Mouse (Mus musculus): ENCODE measurements around the gene Cpt1a.

Cpt1a gene

DNA sequence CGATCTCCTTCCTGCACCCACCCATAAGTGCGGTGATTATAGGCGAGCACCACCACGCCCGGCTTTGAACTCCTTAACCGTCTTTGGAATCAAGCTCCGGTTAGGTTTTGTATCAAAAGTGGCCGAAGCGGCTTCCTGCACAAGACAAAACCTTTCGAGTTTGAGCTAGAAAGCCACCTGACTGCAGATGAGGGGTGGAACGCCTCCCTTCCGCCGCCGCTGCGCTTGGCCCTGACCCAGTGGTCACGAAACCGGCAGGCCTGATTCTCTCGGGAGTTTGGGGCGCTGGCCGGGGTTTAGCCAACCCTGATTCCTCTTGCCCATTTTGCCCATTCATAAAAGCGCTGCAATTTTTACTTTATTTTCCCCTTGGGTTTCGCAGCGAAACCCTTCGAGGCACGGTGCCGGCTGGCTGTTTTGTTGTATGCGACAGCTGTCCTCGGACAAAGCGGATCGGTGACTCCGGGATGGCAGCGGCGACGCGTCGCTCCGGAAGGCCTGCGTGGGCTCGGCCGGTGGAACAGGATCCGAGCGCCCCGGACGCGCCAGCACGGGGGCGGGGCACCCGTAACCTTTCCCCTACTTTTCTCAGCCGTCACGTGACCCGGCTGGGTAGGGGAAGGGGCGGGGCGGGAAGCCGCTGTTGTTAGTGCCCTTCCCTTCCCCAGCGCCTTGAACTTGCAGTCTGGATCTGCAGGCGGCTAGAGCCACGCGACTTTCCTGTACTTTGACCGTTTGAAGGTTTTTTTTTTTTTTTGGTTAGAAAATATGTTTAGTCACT, 3.0 kb downstream of the Cpt1a start:
- DNase-seq (ENCODE audit: low read depth, low spot score) = peak; percentile 93

DNA sequence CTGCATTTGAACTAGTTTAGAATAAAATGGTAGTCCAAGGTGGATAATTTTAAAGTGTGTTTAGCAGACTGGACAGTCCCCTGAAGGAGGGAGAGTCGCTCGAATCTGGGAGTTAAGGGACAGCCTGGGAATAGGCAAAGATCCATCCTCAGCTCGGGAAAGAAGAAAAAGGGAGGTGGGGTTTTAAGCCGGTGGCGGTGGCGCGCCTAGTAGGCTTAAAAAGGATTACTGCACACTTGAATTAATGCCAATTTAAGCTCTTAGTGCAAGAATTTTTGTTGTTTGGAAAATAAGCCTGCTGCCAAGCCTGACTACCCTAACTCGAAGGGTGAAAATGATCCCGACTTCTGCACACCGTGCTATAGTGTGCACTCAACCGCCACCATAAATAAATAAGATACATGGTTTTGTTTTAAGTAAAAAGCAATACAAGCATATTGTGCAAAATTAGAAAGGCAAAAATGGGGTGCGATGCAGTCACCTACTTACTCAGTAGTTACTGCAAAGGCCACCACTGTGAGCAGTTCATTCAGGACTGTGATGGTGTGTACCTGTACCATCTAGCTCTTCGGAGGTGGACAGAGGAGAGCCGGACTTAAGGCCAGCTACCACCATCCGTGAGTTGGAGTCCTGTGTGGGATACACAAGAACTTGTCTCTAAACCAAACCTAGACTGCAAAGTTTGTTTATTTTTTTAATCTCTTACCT, 3.8 kb downstream of the Cpt1a start:
- no peak for DNase-seq (ENCODE audit: low read depth, low spot score)

DNA sequence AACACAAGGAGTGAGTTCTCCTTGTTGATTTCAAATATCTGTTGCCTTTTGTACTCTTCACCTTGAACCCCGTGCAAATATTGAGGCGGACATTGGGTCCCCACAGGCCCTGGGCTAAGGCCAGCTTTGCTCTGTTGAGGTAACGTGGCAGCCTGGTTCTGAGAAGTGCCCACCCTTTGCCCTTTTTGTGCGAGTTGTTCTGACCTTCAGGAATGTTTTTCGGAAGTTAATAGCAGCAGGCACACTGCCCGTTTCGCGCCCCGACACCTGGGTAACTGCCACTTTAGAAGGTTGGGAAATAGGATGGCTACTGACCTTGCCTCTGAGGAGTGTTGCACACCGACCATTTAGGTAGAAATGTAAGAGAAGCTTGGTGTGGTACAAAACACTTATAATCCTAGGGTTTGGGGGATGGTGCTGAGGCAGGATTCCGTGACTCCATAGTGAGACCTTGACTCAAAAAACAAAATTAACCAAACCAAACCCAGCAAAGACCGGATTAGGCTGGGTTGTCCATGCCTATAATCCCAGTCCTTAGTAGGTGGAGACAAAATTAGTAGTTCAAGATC, 4.4 kb downstream of the Cpt1a start:
- no peak for DNase-seq (ENCODE audit: low read depth, low spot score)

DNA sequence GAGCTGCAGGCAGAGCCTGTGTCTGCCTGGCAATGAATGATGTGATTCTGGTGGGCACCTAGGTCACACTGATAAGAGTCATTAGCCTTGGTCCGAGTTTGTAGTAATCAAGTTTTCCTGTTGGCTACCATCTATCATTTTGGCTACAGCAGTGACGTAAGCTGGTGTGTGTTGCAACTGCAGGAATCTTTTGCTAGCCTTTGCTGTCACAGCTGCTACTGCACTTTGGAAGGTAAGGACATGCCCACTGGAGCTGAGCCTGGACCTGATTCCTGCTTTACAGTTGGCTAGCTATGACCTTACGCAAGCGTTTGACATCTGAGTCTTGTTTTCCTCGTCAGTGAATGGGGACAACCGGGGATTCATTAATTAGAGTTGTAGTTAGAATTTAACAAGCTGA, 11.1 kb downstream of the Cpt1a start:
- no peak for DNase-seq (ENCODE audit: low read depth, low spot score)

DNA sequence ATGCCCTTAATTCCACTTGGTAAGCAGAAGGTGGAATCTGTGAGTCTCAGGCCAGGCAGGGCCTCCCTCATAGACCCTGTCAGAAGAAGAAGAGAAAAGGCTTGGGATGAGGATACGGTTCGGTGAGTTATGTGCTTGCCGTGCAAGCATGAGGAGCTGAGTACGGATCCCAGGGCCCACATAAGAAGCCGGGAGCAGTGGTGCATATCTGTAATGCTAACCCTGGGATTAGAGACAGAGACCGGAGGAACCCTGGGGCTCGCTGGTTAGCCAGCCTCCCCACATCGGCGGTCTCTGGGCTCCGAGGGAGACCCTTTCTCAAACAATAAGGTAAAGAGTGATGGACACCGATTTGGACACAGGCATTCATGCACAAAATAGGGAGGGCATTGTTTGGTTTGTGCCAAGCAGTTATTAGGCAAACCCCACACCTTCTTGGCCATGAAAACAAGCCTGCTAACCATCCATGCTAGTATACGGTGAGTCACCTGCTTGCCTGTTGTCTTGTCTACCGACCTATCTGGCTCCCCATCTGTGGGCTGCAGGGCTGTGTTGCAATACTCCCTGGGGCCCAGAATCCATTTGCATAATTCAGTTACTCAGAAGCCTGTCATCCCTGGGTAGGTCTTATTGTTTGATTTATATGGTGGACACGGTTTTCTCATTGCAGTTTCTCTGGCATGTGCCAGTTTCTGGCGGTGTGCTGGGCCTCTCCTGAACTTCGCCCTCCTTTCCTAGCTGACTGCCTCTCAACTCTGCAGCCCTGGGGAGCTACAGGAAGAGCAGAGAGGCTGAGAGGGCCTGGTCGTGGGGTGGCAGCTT, 11.8 kb downstream of the Cpt1a start:
- no peak for DNase-seq (ENCODE audit: low read depth, low spot score)

DNA sequence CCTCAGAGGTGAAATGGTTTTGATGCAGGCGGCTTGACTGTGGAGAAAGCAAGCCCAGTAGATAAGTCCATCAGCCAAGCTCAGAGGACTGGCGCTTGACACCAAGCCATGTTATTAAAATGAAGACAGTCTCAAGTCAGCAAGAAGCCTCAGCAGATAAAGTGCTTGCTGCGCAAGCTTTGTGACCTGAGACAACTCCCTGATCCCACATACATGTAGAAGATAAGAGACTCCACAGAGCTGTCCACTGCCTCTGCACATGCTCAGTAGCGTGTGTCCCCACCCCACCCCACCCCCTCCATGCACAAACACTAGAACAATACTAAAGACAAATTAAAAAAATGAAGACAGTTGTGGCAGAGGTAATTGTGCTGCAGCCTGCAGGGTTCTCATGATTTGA, 12.4 kb downstream of the Cpt1a start:
- no peak for DNase-seq (ENCODE audit: low read depth, low spot score)

DNA sequence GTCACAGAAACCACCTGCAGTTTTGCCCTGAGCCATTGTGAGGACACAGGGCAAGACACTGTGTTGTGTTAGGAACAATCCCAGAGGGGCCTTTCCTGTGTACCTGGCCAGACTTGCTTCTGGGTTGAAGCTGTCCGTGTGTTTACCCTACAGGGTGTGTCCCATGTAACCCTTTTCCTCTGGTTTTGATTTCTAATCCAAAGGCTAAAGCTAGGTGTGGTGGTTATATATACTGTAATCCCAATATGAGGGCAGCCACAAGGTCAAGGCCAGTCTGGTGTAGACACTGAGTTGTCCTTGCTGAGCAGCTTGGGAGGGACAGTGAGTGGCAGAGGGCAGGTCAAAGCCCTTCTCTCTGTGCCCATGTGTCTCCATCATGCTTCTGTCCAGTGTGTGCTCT, 13.8 kb downstream of the Cpt1a start:
- DNase-seq (ENCODE audit: low read depth, low spot score) = no peak

DNA sequence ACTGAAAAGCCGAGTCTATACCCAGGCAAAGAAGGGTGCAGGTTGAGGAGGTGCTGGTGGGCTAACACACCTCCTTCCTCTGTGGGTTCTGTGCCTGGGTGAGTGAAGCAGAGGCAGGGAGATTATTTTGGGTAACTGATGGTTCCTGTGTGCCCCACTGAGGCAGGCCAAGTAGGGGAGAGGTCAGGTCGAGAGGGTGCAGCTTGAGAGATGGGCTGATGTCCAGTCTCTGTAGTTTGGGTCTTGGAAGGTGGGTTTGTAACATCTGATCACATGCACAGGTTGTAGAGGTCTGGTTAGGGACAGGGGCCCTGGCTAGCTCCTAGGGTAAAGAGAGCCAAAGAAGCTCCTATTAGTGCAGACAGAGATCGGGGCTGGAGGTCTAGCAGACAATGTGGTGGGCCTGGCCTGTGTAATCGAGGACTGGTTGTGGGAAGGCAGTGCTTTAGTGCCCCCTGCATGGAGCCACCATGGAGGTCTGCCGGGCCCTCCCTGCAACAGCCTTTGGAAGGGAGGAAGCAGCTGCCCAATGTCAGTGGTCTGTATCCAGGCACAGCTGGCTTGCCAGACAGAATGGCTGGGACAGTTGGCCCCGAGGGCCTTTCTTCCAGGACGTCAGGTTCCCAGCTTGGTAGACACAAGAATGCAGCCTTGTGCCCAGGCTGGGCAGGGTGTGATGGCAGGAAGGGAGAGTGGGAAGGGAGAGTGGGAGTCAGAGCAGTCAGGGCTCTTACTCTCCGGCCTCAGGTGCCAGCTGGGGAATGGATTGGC, 14.5 kb downstream of the Cpt1a start:
- DNase-seq (ENCODE audit: low read depth, low spot score) = no peak

DNA sequence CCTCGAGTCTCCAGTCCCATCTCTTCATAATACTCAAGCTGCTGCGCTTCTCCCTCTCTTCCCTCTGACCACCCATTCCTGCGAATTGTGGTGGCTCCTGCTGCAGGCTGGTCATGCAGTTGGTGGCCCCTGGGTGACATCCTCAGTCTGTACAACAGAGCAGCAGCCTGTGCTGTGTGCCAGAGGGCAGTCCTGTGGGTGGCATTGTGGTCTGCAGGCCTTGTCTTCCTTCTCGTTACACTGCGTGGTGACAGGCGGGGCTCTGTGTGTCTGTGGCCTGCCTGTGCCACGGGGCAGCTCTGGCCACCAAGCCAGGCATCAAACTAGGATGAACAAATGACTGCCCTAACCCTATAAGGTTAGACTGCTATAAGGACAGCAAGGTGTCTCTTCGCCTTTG, 17.1 kb downstream of the Cpt1a start:
- no peak for DNase-seq (ENCODE audit: low read depth, low spot score)

DNA sequence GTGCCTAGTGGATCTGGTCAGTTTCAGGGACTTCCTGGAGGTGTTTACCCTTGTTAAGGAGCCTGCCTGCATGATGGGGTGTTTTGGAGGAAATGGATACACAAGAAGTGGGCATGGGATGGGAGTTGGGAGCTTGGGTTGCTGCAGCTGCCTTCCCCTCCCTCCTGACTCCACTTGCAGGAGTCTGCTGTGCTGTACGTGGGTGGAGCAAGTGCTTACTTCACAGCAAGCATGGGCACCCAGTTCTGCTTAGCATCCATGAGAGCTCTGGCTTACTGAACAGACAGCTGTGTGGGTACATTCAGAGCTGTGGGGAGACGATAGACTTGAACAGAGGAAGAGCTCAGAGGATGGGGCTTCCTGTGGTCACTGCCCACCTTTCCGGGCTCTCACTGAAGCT, 18.9 kb downstream of the Cpt1a start:
- DNase-seq (ENCODE audit: low read depth, low spot score) = no peak

DNA sequence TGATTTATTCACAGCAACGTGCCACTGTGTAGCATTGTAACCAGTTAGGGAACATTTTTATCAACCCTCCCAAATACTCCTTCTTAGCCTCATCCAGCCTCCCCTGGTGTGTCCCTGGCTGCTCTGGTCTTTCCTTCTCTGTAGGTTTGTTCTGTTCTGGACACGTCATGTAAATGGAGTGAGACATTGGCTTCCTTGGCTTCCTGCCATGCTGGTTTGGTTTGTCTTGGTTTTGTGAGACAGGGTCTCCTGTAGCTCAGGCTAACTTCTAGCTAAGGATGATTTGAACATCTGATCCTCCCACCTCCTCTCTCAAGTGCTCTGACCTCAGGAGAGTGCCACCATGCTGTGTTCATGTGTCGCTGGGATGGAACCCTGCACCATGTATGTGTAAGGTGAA, 21.8 kb downstream of the Cpt1a start:
- DNase-seq (ENCODE audit: low read depth, low spot score) = no peak

DNA sequence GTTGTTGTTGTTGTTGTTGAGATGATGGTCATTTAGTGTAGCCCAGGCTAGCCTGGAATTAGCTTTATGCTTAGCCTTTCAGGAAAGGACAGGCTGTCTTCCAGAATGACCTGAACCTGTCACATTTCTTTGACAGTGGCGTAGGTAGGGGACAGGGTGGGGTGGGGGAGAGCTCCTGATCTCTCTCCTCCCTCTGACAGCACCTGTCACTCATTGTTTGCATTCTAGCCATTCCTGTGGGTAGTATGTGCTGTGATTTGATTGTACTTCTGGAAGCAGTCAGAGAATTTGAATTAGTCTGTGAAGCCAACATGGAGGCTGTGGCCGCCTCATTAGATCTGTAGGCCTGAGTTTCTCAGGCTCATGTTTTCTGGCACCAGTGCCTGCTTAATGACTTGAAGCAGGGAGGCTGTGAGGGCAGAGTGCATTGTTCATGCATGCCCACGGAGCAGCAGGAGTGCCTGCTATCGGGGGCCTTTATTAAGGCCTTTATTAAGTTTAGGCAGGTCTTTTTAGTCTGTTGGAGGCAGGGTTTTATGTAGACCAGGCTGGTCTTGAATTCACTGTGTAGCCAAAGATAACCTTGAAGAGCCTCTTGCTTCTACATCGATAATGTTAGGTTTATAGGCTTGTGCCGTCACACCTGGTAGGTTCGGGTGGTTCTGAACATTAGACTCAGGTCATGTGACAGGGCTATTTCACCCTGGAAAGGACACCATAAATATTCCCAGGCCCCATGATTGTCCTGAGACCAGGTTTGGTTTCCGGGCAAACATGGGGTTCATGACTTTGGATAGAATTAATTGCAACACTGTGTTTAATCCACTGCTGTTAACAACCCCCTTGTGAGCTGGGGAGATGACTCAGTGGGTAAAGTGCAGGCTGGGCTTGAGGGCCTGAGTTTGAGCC, 22.8 kb downstream of the Cpt1a start:
- DNase-seq (ENCODE audit: low read depth, low spot score) = no peak

DNA sequence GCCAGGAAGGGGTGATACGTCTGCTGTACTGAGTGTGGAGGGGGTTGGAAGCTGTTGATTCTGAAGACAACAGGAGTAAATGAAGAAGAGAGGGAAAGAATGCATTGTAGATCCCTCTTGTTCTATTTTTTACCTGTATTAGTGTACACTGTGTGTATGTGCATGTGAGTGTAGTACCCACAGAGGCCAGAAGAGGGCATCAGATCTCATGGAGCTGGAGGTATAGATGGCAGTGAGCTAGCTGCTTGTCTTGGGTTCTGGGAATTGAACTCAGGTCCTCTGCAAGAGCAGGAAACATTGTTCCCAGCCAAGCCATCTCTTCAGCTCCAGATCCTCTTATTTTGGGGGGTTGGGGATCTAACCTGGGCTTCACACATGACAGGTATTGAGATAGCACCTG, 25.6 kb downstream of the Cpt1a start:
- peak; percentile 54 for DNase-seq (ENCODE audit: low read depth, low spot score)

DNA sequence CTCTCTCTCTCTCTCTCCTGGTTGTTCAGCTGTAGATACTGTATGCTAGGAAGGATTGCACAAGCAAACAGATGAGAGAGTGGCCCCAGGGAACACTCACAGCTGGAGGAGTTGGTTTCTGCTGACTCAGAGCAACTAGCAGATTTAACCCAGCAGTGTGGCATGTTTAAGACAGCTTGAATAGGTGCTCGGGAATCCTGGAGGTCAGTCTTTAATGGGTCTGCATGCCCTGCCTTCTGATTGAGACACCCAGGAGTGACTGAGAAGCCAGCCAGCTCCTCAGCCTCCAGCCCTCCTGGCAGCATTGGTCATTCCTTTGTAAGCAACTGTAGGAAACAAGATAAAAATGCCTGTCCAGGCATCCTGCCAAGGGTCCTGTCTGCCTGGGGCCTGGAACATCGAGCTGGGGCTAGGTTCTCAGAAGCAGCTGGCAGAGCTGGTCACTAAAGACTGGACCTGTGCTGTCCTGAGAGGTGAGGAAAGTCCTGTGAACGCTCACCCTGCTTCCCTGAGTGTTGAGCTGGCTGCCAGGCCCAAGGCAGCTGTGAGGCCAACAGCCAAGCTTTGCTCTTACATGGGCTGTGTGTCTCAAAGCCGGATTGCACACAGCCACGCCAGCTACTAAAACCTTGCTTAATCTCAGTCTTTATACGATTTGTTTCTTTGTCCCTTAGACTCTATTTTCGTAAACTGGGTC, 31.4 kb downstream of the Cpt1a start:
- DNase-seq (ENCODE audit: low read depth, low spot score) = no peak

DNA sequence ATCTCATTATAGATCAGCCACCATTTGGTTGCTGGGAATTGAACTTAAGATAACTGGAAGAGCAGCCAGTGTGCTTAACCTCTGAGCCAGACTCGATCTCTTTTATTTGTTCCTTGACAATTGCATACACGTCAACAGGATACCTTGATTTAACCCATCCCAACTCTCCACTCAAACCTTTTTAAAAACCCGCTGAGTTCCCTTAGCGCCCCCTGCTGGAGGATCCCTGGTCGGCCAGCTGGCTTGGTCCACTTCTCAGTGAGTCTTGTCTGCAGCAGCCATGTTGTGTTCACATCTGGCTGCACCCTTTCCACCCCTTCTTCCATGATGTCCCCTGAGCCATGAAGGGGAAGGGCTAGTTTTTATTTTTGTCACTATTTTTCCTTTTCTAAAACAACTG, 33.0 kb downstream of the Cpt1a start:
- DNase-seq (ENCODE audit: low read depth, low spot score) = peak; percentile 85

DNA sequence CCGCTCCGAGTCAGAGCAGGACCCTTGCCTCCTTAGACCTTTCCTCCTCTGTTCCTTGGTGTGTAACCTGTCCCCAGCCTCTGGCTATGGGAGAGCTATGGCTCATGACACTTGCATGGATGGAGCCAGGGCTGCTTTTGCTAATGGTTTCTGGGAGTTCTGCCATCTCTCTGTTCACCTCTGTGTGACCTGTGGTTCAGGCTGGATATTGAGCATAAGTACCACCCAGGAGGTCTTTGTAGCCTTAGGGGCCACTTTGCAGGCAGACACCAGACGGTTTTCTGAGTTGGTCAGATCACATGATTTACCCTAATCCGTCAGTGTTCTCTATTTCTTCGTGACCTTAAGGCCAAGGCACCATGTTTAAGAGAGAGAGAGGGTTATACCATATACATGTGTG, 34.4 kb downstream of the Cpt1a start:
- DNase-seq (ENCODE audit: low read depth, low spot score) = no peak

DNA sequence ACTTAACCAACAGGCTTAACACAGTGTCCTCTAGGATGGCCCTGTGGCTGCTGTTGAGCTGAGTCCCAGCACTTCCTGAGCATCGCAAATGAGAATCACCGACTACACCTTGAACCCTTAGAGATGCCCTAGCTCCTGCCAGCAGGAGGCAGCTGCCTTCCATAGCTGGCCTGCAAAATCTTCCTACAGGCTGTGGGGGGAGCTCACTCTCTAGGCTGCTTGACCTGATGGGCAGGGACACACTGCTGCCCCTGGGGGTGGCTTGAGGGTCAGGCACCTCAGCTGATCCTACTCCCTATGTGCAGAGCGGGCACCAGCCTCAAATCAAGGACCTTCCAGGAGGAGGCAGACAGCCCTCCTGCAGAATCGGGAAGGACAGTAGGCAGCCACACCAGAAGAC, 35.5 kb downstream of the Cpt1a start:
- DNase-seq (ENCODE audit: low read depth, low spot score) = peak; percentile 74

DNA sequence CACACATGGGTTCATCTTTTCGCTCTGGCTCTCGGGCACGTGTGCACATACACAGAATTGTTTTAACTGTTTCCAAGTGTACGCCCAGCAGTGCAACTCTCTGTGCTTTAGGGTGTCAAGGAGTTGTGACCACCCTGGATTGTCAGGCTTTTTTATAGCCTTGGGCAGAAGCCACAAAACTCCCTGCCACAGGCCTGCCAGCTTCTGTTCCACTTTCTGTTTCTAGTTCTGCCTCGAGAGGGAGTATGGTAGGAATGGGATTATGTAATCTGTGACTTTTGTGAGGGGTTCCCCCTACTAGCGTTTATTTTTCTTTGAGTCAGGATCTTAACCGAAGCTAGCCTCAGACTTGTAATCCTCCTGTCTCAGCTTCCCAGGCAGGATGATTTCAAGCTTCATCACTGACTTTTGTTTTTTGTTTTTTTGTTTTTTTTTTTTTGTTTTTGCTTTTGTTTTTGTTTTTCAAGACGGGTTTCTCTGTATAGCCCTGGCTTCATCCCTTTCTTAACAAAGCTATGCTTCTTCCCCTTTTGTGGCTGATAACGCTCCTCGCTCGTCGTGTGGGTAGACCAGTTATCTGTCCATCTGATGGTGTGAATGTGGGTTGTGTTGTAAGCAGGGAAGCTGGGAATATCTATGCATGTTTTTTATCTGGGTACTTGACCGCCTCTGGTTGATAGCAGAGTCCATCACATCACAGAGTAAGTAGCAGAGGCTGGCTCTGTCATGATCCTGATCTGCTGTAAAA, 37.9 kb downstream of the Cpt1a start:
- no peak for DNase-seq (ENCODE audit: low read depth, low spot score)

DNA sequence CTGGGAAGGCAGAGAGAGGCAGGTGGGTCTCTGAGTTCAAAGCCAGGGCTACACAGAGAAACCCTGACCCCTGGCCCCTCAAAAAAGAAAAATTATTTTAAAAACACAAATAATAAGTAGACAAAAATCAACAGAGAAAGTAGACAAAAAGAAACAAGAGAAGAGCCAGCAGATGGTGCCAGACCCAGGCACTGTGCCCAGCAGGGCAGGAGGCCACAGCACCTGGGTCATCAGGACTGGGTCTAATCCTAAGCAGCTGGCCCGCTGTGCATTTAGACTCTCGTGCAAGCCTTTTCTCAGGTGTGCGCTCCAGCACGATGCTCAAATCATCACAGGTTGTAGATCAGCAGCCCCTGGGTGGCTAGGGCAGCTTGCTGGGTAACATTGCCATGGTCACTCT, 41.4 kb downstream of the Cpt1a start:
- DNase-seq (ENCODE audit: low read depth, low spot score) = no peak

Data from R1 (cell line).